Mouse (Mus musculus) adrenal gland (tissue): ENCODE results near the gene Caskin2.

Experiments
- intact Hi-C: fragments of 180-260 bp; cut with DNase I; formaldehyde crosslinking; loops from one replicate; pipeline ENCODE4 v1.15.1; 2025

The Caskin2 gene

GRCm38 (mm10) chr11:115832064-115832463, 18.6 kb upstream of the Caskin2 start:
- intact Hi-C loops, result no loop called here

GRCm38 (mm10) chr11:115831518-115831917, 18.1 kb upstream of the Caskin2 start:
- intact Hi-C loops, result no loop called here

- intact Hi-C loops, result no loop called here
Measured at GRCm38 (mm10) chr11:115830550-115831325, 17.3 kb upstream of the Caskin2 start.

GRCm38 (mm10) chr11:115829036-115829435, 15.6 kb upstream of the Caskin2 start:
- intact Hi-C loops, result loop anchor here (5.0 kb wide), 1 partner anchor 48 kb away; no protein-coding TSS in a partner anchor

GRCm38 (mm10) chr11:115827624-115828023, 14.2 kb upstream of the Caskin2 start:
- intact Hi-C loops, result loop anchor here (5.0 kb wide), 1 partner anchor 50 kb away; no protein-coding TSS in a partner anchor

- intact Hi-C loops, result loop anchor here (5.0 kb wide), 1 partner anchor 51 kb away; no protein-coding TSS in a partner anchor
Measured at GRCm38 (mm10) chr11:115826487-115826886, 13.0 kb upstream of the Caskin2 start.

GRCm38 (mm10) chr11:115824813-115825212, 11.4 kb upstream of the Caskin2 start:
- intact Hi-C loops, result loop anchor here (5.0 kb wide), 1 partner anchor 52 kb away; no protein-coding TSS in a partner anchor

GRCm38 (mm10) chr11:115823774-115824740, 10.6 kb upstream of the Caskin2 start, which contains the start of gene Llgl2:
TSS of gene Llgl2 (plus strand) at chr11:115824049.
- intact Hi-C loops, result no loop called here

GRCm38 (mm10) chr11:115821001-115821400, 7.6 kb upstream of the Caskin2 start:
- intact Hi-C loops, result no loop called here

- intact Hi-C loops, result no loop called here
Measured at GRCm38 (mm10) chr11:115819915-115820623, 6.6 kb upstream of the Caskin2 start.

- intact Hi-C loops, result no loop called here
Measured at GRCm38 (mm10) chr11:115817331-115817730, 3.9 kb upstream of the Caskin2 start.

GRCm38 (mm10) chr11:115814605-115815450, 1.4 kb upstream of the Caskin2 start, which contains the start of gene Tsen54:
TSS of gene Tsen54 (plus strand) at chr11:115814724.
- intact Hi-C loops, result loop anchor here (1.0 to 5.0 kb wide), 3 partner anchors 88 to 168 kb away; no protein-coding TSS in a partner anchor

- intact Hi-C loops, result loop anchor here (5.0 kb wide), 1 partner anchor 165 kb away; no protein-coding TSS in a partner anchor
Measured at GRCm38 (mm10) chr11:115812533-115813420, 662 bp downstream of the Caskin2 start.

GRCm38 (mm10) chr11:115812095-115812494, 1.3 kb downstream of the Caskin2 start:
- intact Hi-C loops, result loop anchor here (5.0 kb wide), 1 partner anchor 165 kb away; no protein-coding TSS in a partner anchor

- intact Hi-C loops, result loop anchor here (2.0 to 5.0 kb wide), 2 partner anchors 33 to 164 kb away; no protein-coding TSS in a partner anchor
Measured at GRCm38 (mm10) chr11:115811381-115812093, 1.9 kb downstream of the Caskin2 start.

GRCm38 (mm10) chr11:115810377-115810776, 3.1 kb downstream of the Caskin2 start:
- intact Hi-C loops, result loop anchor here (2.0 to 5.0 kb wide), 2 partner anchors 32 to 163 kb away; no protein-coding TSS in a partner anchor

- intact Hi-C loops, result no loop called here
Measured at GRCm38 (mm10) chr11:115809311-115809781, 4.1 kb downstream of the Caskin2 start.
